Mouse (Mus musculus) hematopoietic multipotent progenitor cell, adult 10-12 weeks (in vitro differentiated cells): Measurements from ENCODE around the gene Gm12830. TPM values are rescaled to one million over a fixed set of nuclear protein-coding genes. Genes with fewer than 3 reads are reported as not detected.

Experiments used
- polyA plus RNA-seq: library from polyadenylated mRNA; stranded (reverse); fragments of >175 nt; gene quantifications from 2 replicates; pipeline ENCODE4 v1.2.3, GENCODE M21; 2012; ENCODE audit warnings: low replicate concordance

The Gm12830 gene
- polyA plus RNA-seq, result not detected in 2 replicates

GRCm38 (mm10) chr4:114821567-114822192 lies at the start of gene Gm12830:
Gene Gm12830, plus strand, starts transcription at chr4:114821722.

Other genes starting within 250 kb of the Gm12830 start
- gene Foxd2, start 87.2 kb downstream of the Gm12830 start, polyA plus RNA-seq, result 3.1 and 11.6 TPM in 2 replicates
- not detected in 2 replicates for gene Foxe3, start 104.3 kb downstream of the Gm12830 start, polyA plus RNA-seq
- 35.5 and 44.7 TPM in 2 replicates for gene Cmpk1, start 165.5 kb downstream of the Gm12830 start, polyA plus RNA-seq
- gene Stil, start 178.4 kb downstream of the Gm12830 start, polyA plus RNA-seq, result 0.07 and 0.99 TPM in 2 replicates
- gene Tal1, start 234.7 kb downstream of the Gm12830 start, polyA plus RNA-seq, result 4.7 and 46.8 TPM in 2 replicates